Mouse (Mus musculus) cerebellum, adult (tissue): ENCODE results near the gene Zfp518a.

Experiments used
- ATAC-seq: cut with Nextera tagmentation; 2 replicates; pipeline ENCODE4 v1.9.2; 2017; ENCODE audit warnings: mild to moderate bottlenecking, moderate library complexity, mixed read lengths; ENCODE audit not compliant: insufficient number of reproducible peaks, low FRiP score, low TSS enrichment

Zfp518a gene

GRCm38 (mm10) chr19:40894519-40895392 is at the start of gene Zfp518a:
TSS of gene Zfp518a (plus strand) at chr19:40894705.
- peak; percentile 92 for ATAC-seq

DNA sequence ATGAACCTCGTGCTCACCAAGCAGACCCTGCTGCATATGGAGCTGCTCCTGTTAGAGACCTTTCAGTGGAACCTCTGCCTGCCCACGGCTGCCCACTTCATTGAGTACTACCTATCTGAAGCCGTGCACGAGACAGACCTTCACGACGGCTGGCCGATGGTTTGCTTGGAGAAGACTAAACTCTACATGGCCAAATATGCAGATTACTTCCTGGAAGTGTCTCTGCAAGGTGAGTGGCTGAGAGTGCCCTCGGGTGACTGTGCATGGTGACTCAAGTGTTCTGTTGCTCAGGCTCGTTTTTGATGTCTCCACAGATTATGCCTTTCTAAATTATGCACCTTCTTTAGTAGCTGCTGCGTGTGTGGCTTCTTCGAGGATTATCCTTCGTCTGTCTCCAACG is 49.8 kb upstream of the Zfp518a start:
- no peak for ATAC-seq

GRCm38 (mm10) chr19:40849391-40849790 is 45.1 kb upstream of the Zfp518a start:
- no peak for ATAC-seq

- no peak for ATAC-seq
These were observed 35.0 kb upstream of the Zfp518a start for GRCm38 (mm10) chr19:40859555-40859954.

DNA sequence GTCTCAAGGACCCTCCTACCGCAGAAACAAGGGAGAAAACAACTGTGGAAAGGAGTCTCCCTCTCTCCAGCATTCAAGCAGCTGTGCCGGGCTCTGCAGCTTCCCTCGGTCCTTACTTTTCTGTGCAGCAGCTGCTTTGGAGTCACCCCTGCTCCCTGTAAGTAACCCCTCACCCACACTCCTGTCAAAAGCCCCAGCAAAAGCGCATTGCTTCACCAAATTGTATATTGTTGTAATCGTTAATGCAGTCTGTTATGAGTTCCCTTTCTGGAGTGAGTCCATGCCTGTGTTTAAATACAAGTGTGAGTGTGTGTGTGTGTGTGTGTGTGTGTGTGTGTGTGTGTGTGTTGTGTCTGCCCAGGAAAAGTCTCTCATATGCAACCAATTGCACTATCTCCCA is 26.2 kb upstream of the Zfp518a start:
- no peak for ATAC-seq

DNA sequence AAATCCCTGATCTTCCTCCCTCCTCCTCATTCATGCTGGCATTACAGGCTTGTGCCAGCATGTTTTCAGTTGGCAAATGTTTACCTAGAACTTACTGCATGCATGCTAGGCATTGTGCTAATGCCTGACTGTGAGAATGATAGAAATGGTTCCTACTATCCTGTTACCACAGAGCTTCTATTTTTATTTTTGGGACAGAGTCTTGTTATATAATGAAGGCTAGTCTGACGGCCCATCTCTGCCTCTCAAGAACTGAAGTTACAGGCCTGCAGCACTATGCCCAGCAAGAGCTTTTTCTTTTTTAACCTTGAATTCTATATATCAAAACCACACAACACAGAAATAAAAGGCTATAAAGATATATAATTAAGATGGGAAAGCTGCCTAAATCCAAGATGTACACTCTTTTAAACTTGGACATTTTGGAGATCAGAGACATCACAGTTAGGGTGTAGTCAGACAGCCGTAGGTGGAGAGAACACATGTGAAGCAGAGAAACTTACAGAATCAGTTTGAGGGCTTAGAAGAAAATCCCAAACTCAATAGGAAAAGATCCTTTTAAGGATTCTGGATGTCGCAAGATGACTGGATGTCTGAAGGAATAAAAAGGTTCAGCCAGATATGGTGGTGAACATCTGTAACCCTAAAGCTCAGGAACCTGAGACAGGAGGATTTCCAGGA is 24.9 kb upstream of the Zfp518a start:
- no peak for ATAC-seq

DNA sequence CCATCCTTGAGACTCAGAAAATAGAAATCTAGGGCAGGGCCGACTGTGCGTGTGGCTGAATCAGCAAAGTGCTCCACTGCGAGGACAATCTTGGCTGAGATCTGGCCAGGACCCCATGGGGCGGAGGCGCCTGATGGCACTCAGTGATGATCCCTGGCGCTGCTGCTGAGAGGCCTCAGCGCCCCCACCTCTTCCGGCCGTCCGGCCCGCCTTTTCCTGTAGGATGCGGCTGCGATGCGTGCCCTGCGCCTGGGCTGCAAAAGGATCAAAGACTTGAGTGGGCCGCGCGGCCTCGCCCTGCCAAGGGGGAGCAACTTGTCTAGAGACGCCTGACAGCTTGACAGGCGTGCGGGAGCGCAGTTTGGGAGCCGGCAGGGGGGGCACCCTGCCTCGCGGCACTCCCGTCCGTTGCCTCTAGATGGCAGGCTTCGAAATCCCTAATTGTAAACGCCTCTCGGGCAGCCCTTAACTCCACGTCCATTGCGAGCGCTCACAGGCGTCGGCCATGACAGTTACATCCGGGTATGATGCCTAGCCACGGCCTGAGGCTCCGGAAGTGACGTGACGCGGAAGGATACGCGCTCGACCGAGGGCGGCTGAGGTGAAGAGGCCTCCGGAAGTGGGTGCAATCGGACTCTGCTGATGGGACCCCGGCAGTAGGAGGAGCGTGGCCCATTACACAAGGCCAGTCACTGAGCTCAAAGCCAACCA is 21.4 kb upstream of the Zfp518a start:
- ATAC-seq, result peak; percentile 97

GRCm38 (mm10) chr19:40881700-40882099 is 12.8 kb upstream of the Zfp518a start:
- no peak for ATAC-seq

- no peak for ATAC-seq
These were observed 5.6 kb upstream of the Zfp518a start for GRCm38 (mm10) chr19:40888887-40889286.

GRCm38 (mm10) chr19:40894071-40894506 is 416 bp upstream of the Zfp518a start:
- ATAC-seq, result no peak; the same call in 1 of the 2 replicates

DNA sequence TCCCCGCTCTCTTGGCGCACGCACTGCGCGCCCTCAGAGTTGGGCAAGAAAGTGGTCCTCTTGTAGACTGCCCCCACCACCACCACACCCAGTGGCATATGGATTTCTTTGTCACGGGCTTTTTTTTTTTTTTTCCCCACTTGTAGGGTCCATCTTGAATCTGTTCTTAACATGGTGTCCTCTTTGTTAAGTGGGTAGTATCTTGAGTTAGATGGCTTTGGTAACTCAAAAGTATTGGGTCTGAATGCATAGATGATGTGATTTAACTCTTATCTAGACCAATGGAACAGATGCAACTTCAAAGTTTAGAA is 843 bp downstream of the Zfp518a start:
- no peak for ATAC-seq

GRCm38 (mm10) chr19:40931581-40932369 is 37.3 kb downstream of the Zfp518a start:
- ATAC-seq, result no peak

GRCm38 (mm10) chr19:40935376-40935775 is 40.9 kb downstream of the Zfp518a start:
- ATAC-seq, result no peak

DNA sequence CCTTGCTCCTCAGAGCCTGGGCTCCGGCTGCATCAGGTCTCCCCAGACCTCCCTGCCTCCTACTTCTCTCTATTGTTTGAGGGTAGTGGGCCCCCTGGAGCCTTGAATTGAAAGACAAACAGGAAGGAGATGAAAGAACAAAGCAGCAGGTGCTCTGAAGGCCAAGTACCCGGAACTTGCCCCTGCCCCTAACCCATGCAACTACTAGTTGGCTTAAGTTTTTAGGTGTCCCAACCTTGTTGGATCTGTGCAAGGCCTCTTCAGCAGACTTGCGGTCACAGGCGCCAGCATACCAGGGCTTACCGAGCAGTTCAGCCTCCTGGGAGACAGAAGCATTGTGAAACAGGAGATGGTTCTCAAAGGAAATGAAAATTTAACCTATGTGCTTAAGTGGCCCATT is 41.5 kb downstream of the Zfp518a start:
- no peak for ATAC-seq

DNA sequence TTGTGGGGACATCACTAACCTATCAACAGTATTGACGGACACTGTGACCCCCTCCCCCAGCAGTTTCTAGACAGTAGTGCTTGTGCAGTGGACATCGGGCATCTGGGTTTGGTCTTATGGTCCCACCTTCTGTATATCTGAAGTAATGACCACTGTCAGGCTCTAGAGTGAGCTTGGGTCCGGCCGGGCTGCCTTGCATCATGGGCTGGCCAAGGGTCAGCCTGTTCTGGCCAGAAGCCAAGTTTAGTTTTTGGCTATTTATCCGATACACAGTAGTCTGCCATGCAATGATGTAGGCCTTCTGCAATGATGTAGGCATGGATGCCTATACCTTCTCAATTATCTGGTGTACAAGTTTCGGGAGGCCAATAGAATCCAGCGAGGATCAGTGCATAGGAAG is 49.0 kb downstream of the Zfp518a start:
- ATAC-seq, result no peak

DNA sequence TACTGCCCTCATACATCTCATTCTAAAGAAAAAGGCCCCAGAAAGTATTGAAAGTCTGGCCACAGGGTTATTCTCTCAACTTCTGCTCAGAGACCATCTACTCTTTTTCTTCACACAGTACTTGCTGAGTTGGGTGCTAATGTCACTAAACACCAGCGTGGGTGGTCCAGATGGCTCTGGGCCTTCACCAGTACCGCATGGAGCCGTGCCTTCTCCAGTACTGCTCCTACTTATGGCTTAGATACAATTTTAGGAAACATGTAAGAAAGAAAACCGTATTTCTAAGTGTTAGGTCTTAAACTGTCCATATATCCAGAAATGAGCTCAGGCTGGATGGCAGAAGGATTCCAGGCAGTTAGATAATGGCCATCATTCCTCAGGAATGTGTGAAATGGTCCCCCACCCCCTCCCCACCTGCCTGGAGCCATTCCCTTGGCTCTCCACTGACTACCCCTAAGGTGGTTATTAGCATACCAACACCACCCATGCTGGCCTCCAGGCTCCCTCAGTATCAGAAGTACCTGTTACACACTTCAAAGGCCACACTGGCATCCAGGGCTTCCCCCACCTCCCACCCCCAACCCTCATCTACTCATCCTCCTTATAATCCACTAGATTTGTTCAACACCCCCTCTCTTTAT is 52.6 kb downstream of the Zfp518a start:
- ATAC-seq, result no peak

DNA sequence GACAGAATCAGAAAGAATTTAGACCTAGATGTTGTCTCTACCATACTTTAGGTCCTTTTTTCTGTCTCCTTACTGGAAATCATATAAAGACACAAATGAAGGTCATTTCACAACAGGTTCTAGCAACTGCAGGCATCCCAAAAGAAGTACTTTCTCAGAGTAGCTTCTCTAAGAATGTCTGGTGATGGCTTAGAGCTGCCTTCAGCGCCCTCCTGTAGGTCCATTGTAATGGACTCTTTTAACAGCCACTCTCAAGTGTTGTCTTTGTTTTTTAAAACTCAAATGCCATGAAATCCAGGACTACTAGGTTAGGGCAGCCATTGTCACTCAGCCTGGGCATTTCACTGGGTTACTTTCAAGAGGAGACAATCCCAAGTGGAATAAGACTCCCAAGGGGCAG is 64.5 kb downstream of the Zfp518a start:
- ATAC-seq, result no peak

GRCm38 (mm10) chr19:40962988-40963387 is 68.5 kb downstream of the Zfp518a start:
- ATAC-seq, result no peak

GRCm38 (mm10) chr19:40964367-40964891 is 69.9 kb downstream of the Zfp518a start:
- ATAC-seq, result no peak
